Mouse (Mus musculus) stomach, embryonic 15.5 days (tissue): ENCODE measurements at regions not wholly inside any gene's neighbourhood (a gene's known extent, or its start where the extent isn't known, plus 50 kb on each side); places are given as distances from the start of the nearest gene placed in this dataset.

Source experiments
- ATAC-seq: fragments of 200-750 bp; cut with Nextera tagmentation; 2 replicates; pipeline ENCODE4 v1.8.0; 2017; ENCODE audit warnings: low read depth, moderate number of reproducible peaks, moderate TSS enrichment; ENCODE audit not compliant: insufficient read depth, low FRiP score
- H3K27ac ChIP-seq: fragments of 300-500 bp; sonication (generic); 2 replicates; pipeline ENCODE4 v1.5.1; 2015; ENCODE audit warnings: mild to moderate bottlenecking, inconsistent platforms
- H3K27me3 ChIP-seq: fragments of 300-500 bp; sonication (generic); replicated peaks from 2 replicates; pipeline ENCODE4 v1.6.1; 2015; ENCODE audit warnings: inconsistent platforms
- H3K36me3 ChIP-seq: fragments of 300-500 bp; sonication (generic); 2 replicates; pipeline ENCODE4 v1.6.1; 2015; ENCODE audit warnings: inconsistent platforms
- H3K4me1 ChIP-seq: fragments of 300-500 bp; sonication (generic); 2 replicates; pipeline ENCODE4 v1.6.1; 2015; ENCODE audit warnings: inconsistent platforms
- H3K4me2 ChIP-seq: fragments of 300-500 bp; sonication (generic); 2 replicates; pipeline ENCODE4 v1.6.1; 2015; ENCODE audit warnings: mild to moderate bottlenecking, inconsistent platforms
- H3K4me3 ChIP-seq: fragments of 300-500 bp; sonication (generic); replicated peaks from 2 replicates; pipeline ENCODE4 v1.5.1; 2015; ENCODE audit warnings: inconsistent platforms
- H3K9ac ChIP-seq: fragments of 300-500 bp; sonication (generic); 2 replicates; pipeline ENCODE4 v1.6.1; 2015; ENCODE audit warnings: inconsistent platforms
- H3K9me3 ChIP-seq: fragments of 300-500 bp; sonication (generic); 2 replicates; pipeline ENCODE4 v1.6.1; 2016; ENCODE audit warnings: inconsistent platforms
- WGBS: fragments of 180-500 bp; shearing (Covaris S2); methylation state at CpG from one replicate; pipeline ENCODE4 v1.1.7; 2015; 5-methylcytosine and 5-hydroxymethylcytosine counted together

DNA sequence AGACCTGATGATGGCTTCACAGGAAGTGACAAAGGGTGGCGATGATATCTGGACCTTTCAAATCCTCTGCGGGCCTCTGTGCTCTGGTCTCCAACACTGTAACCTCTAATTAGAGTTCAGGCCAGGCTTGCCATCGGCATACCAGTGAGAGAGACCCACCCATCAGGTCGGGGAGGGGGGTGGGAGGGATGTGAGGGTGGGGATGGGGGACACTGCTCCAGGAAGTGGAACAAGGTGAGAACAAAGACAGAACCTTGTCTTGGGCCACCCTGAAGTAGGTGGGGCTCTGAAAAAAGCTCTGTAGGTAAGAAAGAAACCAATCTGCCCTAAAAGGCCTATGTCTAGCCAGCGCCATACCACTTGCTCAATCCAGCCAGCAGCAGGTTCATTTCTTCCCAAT is 243.0 kb upstream of the Tle3 start:
- Histone ChIP-seq H3K27me3 (no peaks in the 10 kb centered on the region), H3K36me3 (no peaks in the 10 kb centered on the region), H3K4me1 (peaks cover under 1% of the 10 kb centered on the region; the same call in 1 of the 2 replicates), H3K27ac (no peak overlapping the region), H3K9me3 (no peaks in the 10 kb centered on the region), H3K4me3 (no peak overlapping the region), H3K9ac (no peak overlapping the region), H3K4me2 (no peak overlapping the region)
- 66% methylated on average over 5 of the region's 5 CpGs for WGBS
- ATAC-seq = no peak

- no peak overlapping the region for H3K9ac ChIP-seq
- no peak overlapping the region for H3K27ac ChIP-seq
- ATAC-seq = no peak
- 82% methylated on average over 4 of the region's 4 CpGs for WGBS
- no peaks in the 10 kb centered on the region for H3K27me3 ChIP-seq
- H3K4me3 ChIP-seq = no peak overlapping the region
- H3K4me2 ChIP-seq = no peak overlapping the region
- H3K9me3 ChIP-seq = no peaks in the 10 kb centered on the region
- H3K4me1 ChIP-seq = 0 out of 2 replicates have a peak, but pooled peaks cover 5% of the 10 kb centered on the region
- H3K36me3 ChIP-seq = no peaks in the 10 kb centered on the region
Observed at GRCm38 (mm10) chr9:61130877-61131276, 241.3 kb upstream of the Tle3 start.

- Histone ChIP-seq H3K4me1 (peaks cover 11% of the 10 kb centered on the region; the same call in 1 of the 2 replicates), H3K27me3 (no peaks in the 10 kb centered on the region), H3K36me3 (no peaks in the 10 kb centered on the region), H3K9ac (no peak overlapping the region), H3K4me3 (no peak overlapping the region), H3K4me2 (no peak overlapping the region), H3K9me3 (no peaks in the 10 kb centered on the region), H3K27ac (no peak overlapping the region)
- 48% methylated on average over 10 of the region's 10 CpGs for WGBS
- ATAC-seq = no peak; the same call in 1 of the 2 replicates
Observed at GRCm38 (mm10) chr9:61135263-61135882, 236.8 kb upstream of the Tle3 start.

GRCm38 (mm10) chr9:61135917-61136316 is 236.2 kb upstream of the Tle3 start:
- H3K9me3 ChIP-seq = no peaks in the 10 kb centered on the region
- H3K36me3 ChIP-seq = no peaks in the 10 kb centered on the region
- H3K4me2 ChIP-seq = no peak overlapping the region
- no peak overlapping the region for H3K9ac ChIP-seq
- no peaks in the 10 kb centered on the region for H3K27me3 ChIP-seq
- peaks cover 11% of the 10 kb centered on the region; the same call in 1 of the 2 replicates for H3K4me1 ChIP-seq
- ATAC-seq = no peak
- H3K4me3 ChIP-seq = no peak overlapping the region
- H3K27ac ChIP-seq = no peak overlapping the region
- WGBS = 57% methylated on average over 3 of the region's 3 CpGs

DNA sequence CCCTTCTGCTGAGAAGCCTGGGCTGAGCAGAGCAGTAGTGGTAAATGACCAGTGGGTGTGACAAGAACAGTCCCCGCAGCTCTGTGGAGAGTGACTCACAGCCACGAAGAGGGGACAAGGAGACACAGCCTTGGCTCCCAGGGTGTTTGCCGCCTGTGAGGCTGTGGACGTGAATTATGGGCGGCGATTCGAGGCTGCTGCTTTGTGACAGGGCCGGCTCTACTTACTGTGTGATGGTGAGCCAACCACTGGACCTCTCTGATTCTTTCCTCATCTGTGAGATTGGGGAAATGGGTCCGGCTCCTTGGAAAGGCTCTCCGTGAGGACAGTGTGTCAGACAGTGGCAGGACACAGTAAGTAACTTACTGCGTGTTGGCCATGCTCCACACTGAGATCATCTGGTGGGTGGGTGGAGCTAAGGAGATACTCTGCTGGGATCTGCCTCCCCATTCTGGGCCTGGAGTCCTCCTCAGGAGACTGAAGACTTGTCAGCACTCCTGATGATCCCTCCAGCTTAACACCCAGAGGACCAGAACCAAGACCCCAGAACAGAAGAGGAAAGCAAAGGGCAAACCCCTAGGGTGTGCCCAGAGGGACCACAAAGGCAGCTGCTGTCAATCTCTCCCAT is 233.3 kb upstream of the Tle3 start:
- H3K27ac ChIP-seq = no peak overlapping the region
- WGBS = 68% methylated on average over 11 of the region's 11 CpGs
- no peak overlapping the region for H3K9ac ChIP-seq
- no peaks in the 10 kb centered on the region for H3K9me3 ChIP-seq
- H3K4me1 ChIP-seq = peaks cover 11% of the 10 kb centered on the region; the same call in 1 of the 2 replicates
- peak; percentile 27; the same call in 1 of the 2 replicates for ATAC-seq
- no peaks in the 10 kb centered on the region for H3K36me3 ChIP-seq
- no peak overlapping the region for H3K4me2 ChIP-seq
- H3K4me3 ChIP-seq = no peak overlapping the region
- no peaks in the 10 kb centered on the region for H3K27me3 ChIP-seq

DNA sequence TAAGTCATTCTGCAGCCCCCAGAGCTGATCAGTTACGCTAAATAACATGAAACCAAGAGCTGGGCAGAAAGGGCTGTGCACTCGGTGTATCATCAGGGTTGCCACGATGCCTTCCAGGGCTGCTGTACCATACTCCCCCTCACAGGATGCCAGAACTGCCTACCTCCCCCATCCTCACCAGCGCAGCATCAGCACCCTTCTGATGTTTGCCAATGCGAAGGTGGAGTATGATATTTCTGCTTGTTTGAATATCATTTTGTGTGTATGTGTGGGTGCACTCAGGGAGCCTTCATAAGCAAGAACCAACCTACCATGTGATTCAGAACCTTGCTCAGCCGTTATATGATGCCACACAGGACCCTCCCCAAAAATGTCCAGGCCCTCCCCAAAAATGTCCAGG is 229.1 kb upstream of the Tle3 start:
- Histone ChIP-seq H3K27ac (no peak overlapping the region), H3K9ac (no peak overlapping the region), H3K4me1 (peaks cover 4% of the 10 kb centered on the region; the same call in 1 of the 2 replicates), H3K4me2 (no peak overlapping the region), H3K4me3 (no peak overlapping the region), H3K9me3 (no peaks in the 10 kb centered on the region), H3K27me3 (no peaks in the 10 kb centered on the region), H3K36me3 (no peaks in the 10 kb centered on the region)
- 93% methylated on average over 6 of the region's 6 CpGs for WGBS
- ATAC-seq = no peak

DNA sequence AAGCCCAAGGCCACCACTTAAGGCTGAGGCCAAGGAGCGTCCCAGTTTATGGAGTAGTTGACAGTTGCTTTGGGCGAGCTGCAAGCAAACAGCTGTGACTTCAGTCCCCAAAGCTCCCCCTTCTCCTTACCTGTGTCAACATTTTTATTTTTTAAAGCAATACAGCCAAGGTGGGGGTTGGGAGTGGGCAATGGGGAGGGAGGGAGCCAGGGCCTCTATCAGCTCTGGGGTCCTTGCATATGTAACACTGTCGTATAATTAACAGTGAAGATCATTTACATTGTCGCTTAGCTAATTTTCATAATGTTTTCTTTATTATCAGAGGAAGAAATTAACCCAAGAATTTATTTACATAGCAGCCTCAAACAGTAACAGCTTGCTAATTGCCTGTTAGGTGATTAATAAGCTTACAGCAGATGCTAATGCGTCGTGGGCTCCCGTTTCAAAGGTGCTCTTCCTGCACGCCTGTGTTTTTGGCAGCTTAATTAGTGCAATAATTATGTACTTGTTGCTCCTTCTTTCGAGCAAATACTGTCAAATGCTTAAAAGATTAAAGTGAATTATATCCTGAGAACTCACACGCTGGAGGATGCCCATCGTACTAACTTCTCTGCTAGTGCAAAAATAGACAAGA is 227.4 kb upstream of the Tle3 start:
- H3K4me1 ChIP-seq = no peaks in the 10 kb centered on the region
- H3K9me3 ChIP-seq = no peaks in the 10 kb centered on the region
- H3K27ac ChIP-seq = no peak overlapping the region
- ATAC-seq = no peak
- no peaks in the 10 kb centered on the region for H3K27me3 ChIP-seq
- H3K9ac ChIP-seq = no peak overlapping the region
- WGBS = 63% methylated on average over 11 of the region's 11 CpGs
- H3K4me2 ChIP-seq = no peak overlapping the region
- H3K36me3 ChIP-seq = no peaks in the 10 kb centered on the region
- H3K4me3 ChIP-seq = no peak overlapping the region

- no peak overlapping the region for H3K9ac ChIP-seq
- H3K36me3 ChIP-seq = no peaks in the 10 kb centered on the region
- no peak overlapping the region for H3K27ac ChIP-seq
- H3K4me1 ChIP-seq = no peaks in the 10 kb centered on the region
- H3K27me3 ChIP-seq = no peaks in the 10 kb centered on the region
- H3K4me2 ChIP-seq = no peak overlapping the region
- WGBS = 59% methylated on average over 8 of the region's 8 CpGs
- H3K4me3 ChIP-seq = no peak overlapping the region
- no peak for ATAC-seq
- no peaks in the 10 kb centered on the region for H3K9me3 ChIP-seq
Observed at GRCm38 (mm10) chr9:61145738-61146137, 226.4 kb upstream of the Tle3 start.

DNA sequence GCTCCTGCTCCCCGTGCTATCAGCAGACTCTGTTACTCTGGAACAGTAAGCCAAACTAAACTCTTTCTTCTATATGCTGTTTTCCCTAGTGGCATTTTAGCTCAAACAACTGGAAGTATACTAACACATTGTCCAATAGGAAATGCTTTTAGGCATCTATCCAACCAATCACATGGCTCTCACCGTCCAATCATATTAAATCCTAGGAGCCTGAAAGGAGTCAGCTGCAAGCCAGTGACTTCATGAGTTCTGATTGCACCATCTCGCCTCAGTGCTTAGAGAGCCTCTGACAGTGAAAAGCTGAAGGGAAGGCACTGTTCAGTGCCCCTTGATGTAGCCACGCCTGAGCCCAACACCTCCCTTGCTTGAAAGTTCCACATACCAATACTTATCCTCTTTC is 221.0 kb upstream of the Tle3 start:
- no peak for ATAC-seq
- 79% methylated on average over 4 of the region's 4 CpGs for WGBS
- Histone ChIP-seq H3K27ac (no peak overlapping the region), H3K9ac (no peak overlapping the region), H3K9me3 (no peaks in the 10 kb centered on the region), H3K27me3 (0 out of 2 replicates have a peak, but pooled peaks cover 3% of the 10 kb centered on the region), H3K4me2 (no peak overlapping the region), H3K36me3 (no peaks in the 10 kb centered on the region), H3K4me3 (no peak overlapping the region), H3K4me1 (peaks cover 11% of the 10 kb centered on the region; the same call in 1 of the 2 replicates)

DNA sequence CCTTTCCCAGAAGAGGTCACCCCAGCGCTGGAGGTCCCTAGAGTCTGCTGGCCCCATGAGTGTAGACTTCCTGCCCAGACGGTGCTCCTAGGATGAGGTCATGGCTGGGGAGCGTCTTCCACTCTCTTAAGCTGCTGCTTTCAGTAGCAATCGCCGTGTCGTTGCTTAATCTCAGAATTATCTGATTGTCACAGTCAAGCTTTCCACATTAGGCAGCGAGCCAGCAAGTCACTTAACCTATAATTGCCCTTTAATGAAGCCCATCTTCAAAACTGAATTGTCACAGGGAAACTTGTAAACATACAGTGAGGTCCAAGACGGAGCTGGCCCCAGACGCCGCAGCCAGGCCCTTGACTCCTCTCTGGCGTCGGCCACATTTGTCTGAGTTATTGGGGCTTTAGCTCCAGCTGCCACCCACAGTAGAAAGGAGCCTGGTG is 220.2 kb upstream of the Tle3 start:
- ATAC-seq = peak; percentile 60; the same call in 1 of the 2 replicates
- 20% methylated on average over 12 of the region's 12 CpGs for WGBS

GRCm38 (mm10) chr9:61154721-61155120 is 217.4 kb upstream of the Tle3 start:
- Histone ChIP-seq H3K9ac (no peak overlapping the region), H3K4me3 (no peak overlapping the region), H3K36me3 (no peaks in the 10 kb centered on the region), H3K27me3 (0 out of 2 replicates have a peak, but pooled peaks cover 3% of the 10 kb centered on the region), H3K9me3 (no peaks in the 10 kb centered on the region), H3K4me2 (no peak overlapping the region), H3K4me1 (peaks cover 18% of the 10 kb centered on the region; the same call in 1 of the 2 replicates), H3K27ac (no peak overlapping the region)
- 73% methylated on average over 6 of the region's 6 CpGs for WGBS
- no peak for ATAC-seq

More for the DNA sequence above, 220.2 kb upstream of the Tle3 start:
- Histone ChIP-seq H3K27me3 (0 out of 2 replicates have a peak, but pooled peaks cover 3% of the 10 kb centered on the region), H3K9ac (no peak overlapping the region), H3K9me3 (no peaks in the 10 kb centered on the region), H3K36me3 (no peaks in the 10 kb centered on the region), H3K4me3 (no peak overlapping the region), H3K4me1 (peaks cover 11% of the 10 kb centered on the region; the same call in 1 of the 2 replicates), H3K4me2 (no peak overlapping the region), H3K27ac (no peak overlapping the region)

DNA sequence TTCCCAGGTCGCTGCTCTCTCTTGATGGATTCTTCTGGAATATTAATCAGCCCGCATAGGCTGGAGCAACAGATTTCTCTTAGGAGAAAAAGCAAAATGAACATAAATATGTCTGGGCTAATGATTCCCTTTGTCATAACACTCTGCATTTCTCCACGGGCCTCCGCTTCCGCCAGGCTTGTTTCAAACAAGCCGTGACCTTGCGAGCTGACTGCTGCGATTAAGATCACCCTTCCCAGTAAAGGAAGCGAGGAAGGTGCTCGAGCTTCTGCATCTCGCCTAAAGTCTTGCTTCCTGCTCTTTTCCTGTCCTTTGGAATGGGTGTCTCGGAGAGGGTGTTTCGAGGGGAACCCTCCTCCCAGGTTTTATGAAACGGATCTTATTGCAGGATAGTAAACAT is 216.3 kb upstream of the Tle3 start:
- no peak for ATAC-seq
- H3K27me3 ChIP-seq = 0 out of 2 replicates have a peak, but pooled peaks cover 3% of the 10 kb centered on the region
- no peak overlapping the region for H3K9ac ChIP-seq
- peaks cover 18% of the 10 kb centered on the region; the same call in 1 of the 2 replicates for H3K4me1 ChIP-seq
- H3K4me3 ChIP-seq = no peak overlapping the region
- no peak overlapping the region; the same call in 1 of the 2 replicates for H3K27ac ChIP-seq
- no peaks in the 10 kb centered on the region for H3K9me3 ChIP-seq
- H3K4me2 ChIP-seq = no peak overlapping the region
- H3K36me3 ChIP-seq = no peaks in the 10 kb centered on the region
- 41% methylated on average over 14 of the region's 14 CpGs for WGBS
